ENCODE assay signal across 8 mouse cellular contexts in genomic region chr1:69242289-69242909, GRCm38 (mm10).
DNase-seq lines count a peak whose midpoint lies in the region; ATAC-seq lines count a peak whose summit lies in the region.

No protein-coding gene starts in this region.

- peak overlapping the region; percentile 59; the same call in 1 of the 2 replicates for H3K4me2 ChIP-seq in heart, embryonic 11.5 days
- H3K4me2 ChIP-seq in hindbrain, embryonic 11.5 days (replicated peaks; ENCODE audit: low read depth, low read length), result no peak overlapping the region

- H3K9ac ChIP-seq in heart, embryonic 11.5 days (ENCODE audit: low read depth, low read length), result 0 out of 2 replicates have a peak overlapping the region, but pooled peaks have one; percentile 36
- H3K9ac ChIP-seq in hindbrain, embryonic 11.5 days (ENCODE audit: low read depth, low read length), result no peak overlapping the region

- 74% methylated on average over 3 of the region's 3 CpGs for WGBS in heart, embryonic 11.5 days (ENCODE audit: insufficient replicate concordance)
- WGBS in hindbrain, embryonic 11.5 days, result 88% methylated on average over 3 of the region's 3 CpGs
- WGBS in midbrain, embryonic 10.5 days, result 75% methylated on average over 3 of the region's 3 CpGs

- no peaks in the 10 kb centered on the region for H3K36me3 ChIP-seq in heart, embryonic 11.5 days (ENCODE audit: control insufficient read depth, insufficient read depth, low read length)
- H3K36me3 ChIP-seq in hindbrain, embryonic 11.5 days (ENCODE audit: control insufficient read depth, insufficient read depth, low read length), result no peaks in the 10 kb centered on the region
- no peaks in the 10 kb centered on the region for H3K36me3 ChIP-seq in midbrain, embryonic 10.5 days

- H3K9me3 ChIP-seq in heart, embryonic 11.5 days (replicated peaks; ENCODE audit: control insufficient read depth, low read length), result no peaks in the 10 kb centered on the region
- no peaks in the 10 kb centered on the region for H3K9me3 ChIP-seq in hindbrain, embryonic 11.5 days (ENCODE audit: control insufficient read depth, low read length)
- H3K9me3 ChIP-seq in midbrain, embryonic 10.5 days (replicated peaks), result no peaks in the 10 kb centered on the region

- no peak overlapping the region for H3K27ac ChIP-seq in heart, embryonic 11.5 days (ENCODE audit: low read depth, low read length)
- no peak overlapping the region for H3K27ac ChIP-seq in hindbrain, embryonic 11.5 days (ENCODE audit: low read depth, low read length)
- H3K27ac ChIP-seq in midbrain, embryonic 10.5 days (replicated peaks), result peak overlapping the region; percentile 78

- H3K27me3 ChIP-seq in heart, embryonic 11.5 days (ENCODE audit: control insufficient read depth, insufficient read depth, low read length), result no peaks in the 10 kb centered on the region
- no peaks in the 10 kb centered on the region for H3K27me3 ChIP-seq in hindbrain, embryonic 11.5 days (ENCODE audit: control insufficient read depth, insufficient read depth, low read length)
- H3K27me3 ChIP-seq in midbrain, embryonic 10.5 days (ENCODE audit: low read depth, poor library complexity, severe bottlenecking), result no peaks in the 10 kb centered on the region

- no peaks in the 10 kb centered on the region for H3K4me1 ChIP-seq in heart, embryonic 11.5 days (ENCODE audit: control insufficient read depth, insufficient read depth, low read length)
- H3K4me1 ChIP-seq in hindbrain, embryonic 11.5 days (replicated peaks; ENCODE audit: control insufficient read depth, insufficient read depth, low read length), result no peaks in the 10 kb centered on the region
- peaks cover 8% of the 10 kb centered on the region for H3K4me1 ChIP-seq in midbrain, embryonic 10.5 days

- no peak for DNase-seq in heart, adult 11 months
- DNase-seq in CD4-positive, CD25-positive, alpha-beta regulatory T cell, adult 2 months (ENCODE audit: low read depth, low spot score), result peak; percentile 7
- no peak for DNase-seq in hindbrain, embryonic 11.5 days (ENCODE audit: low spot score)
- no peak for DNase-seq in midbrain, embryonic 10.5 days (ENCODE audit: low spot score)
- no peak for DNase-seq in cerebellum, postnatal 36 days
- no peak for DNase-seq in urinary bladder, postnatal 4 days (ENCODE audit: low spot score in 2 of 2)
- DNase-seq in cerebellum, postnatal 25 days, result no peak

- H3K4me3 ChIP-seq in heart, embryonic 11.5 days (ENCODE audit: low read depth, low read length), result no peak overlapping the region
- H3K4me3 ChIP-seq in hindbrain, embryonic 11.5 days (ENCODE audit: low read depth, low read length), result no peak overlapping the region
- H3K4me3 ChIP-seq in midbrain, embryonic 10.5 days, result peak overlapping the region; percentile 46

- ATAC-seq in heart, embryonic 11.5 days (replicated peaks; ENCODE audit: insufficient number of reproducible peaks, low FRiP score, low TSS enrichment), result no peak
- peak; percentile 56; the same call in 1 of the 2 replicates for ATAC-seq in hindbrain, embryonic 11.5 days (ENCODE audit: low FRiP score)
